Mouse (Mus musculus) hindbrain, embryonic 16.5 days (tissue): ENCODE measurements around the gene Adam4. TPM values are rescaled to one million over a fixed set of nuclear protein-coding genes. Genes with fewer than 3 reads are reported as not detected.
"Not testable (repeated sequence)": the region's sequence is repeated elsewhere in the genome, so short reads cannot be mapped to it uniquely, and the experiment has no call there.

Source experiments
- ATAC-seq: fragments of 200-750 bp; cut with Nextera tagmentation; 2 replicates; pipeline ENCODE4 v1.8.0; 2017; ENCODE audit warnings: moderate TSS enrichment, moderate library complexity
- H3K27ac ChIP-seq: fragments of 300-500 bp; sonication (generic); 2 replicates; pipeline ENCODE4 v1.5.1; 2014; ENCODE audit warnings: low read depth, mild to moderate bottlenecking, control low read depth, low read length, moderate library complexity
- H3K27me3 ChIP-seq: fragments of 300-500 bp; sonication (generic); replicated peaks from 2 replicates; pipeline ENCODE4 v1.6.1; 2014; ENCODE audit warnings: low read length; ENCODE audit not compliant: control insufficient read depth, insufficient read depth
- H3K36me3 ChIP-seq: fragments of 300-500 bp; sonication (generic); 2 replicates; pipeline ENCODE4 v1.6.1; 2014; ENCODE audit warnings: mild to moderate bottlenecking, low read length, moderate library complexity, mixed read lengths; ENCODE audit not compliant: control insufficient read depth, insufficient read depth
- H3K4me1 ChIP-seq: fragments of 300-500 bp; sonication (generic); 2 replicates; pipeline ENCODE4 v1.6.1; 2014; ENCODE audit warnings: low read depth, low read length; ENCODE audit not compliant: control insufficient read depth, insufficient read depth
- H3K4me2 ChIP-seq: fragments of 300-500 bp; sonication (generic); 2 replicates; pipeline ENCODE4 v1.6.1; 2014; ENCODE audit warnings: mild to moderate bottlenecking, low read length, control low read depth, moderate library complexity
- H3K4me3 ChIP-seq: fragments of 300-500 bp; sonication (generic); 2 replicates; pipeline ENCODE4 v1.5.1; 2014; ENCODE audit warnings: mild to moderate bottlenecking, low read length, control low read depth, moderate library complexity
- H3K9ac ChIP-seq: fragments of 300-500 bp; sonication (generic); 2 replicates; pipeline ENCODE4 v1.6.1; 2014; ENCODE audit warnings: low read depth, mild to moderate bottlenecking, control low read depth, low read length, moderate library complexity
- H3K9me3 ChIP-seq: fragments of 300-500 bp; sonication (generic); 2 replicates; pipeline ENCODE4 v1.6.1; 2014; ENCODE audit warnings: mild to moderate bottlenecking, low read length, moderate library complexity; ENCODE audit not compliant: control insufficient read depth
- WGBS: fragments of 180-500 bp; shearing (Covaris S2); extraction: QIAGEN DNeasy Blood & Tissue Kit; methylation state at CpG from one replicate; pipeline ENCODE4 v1.1.7; 2014; 5-methylcytosine and 5-hydroxymethylcytosine counted together
- polyA plus RNA-seq: library from polyadenylated mRNA; unstranded; fragments of >200 nt; fragmentation: Nextera tagmentation; extraction: Ambion mirVana; gene quantifications from 2 replicates; pipeline ENCODE4 v1.2.1, GENCODE M21; 2015

Adam4 gene
- 0.32 and 0.46 TPM in 2 replicates for polyA plus RNA-seq

DNA sequence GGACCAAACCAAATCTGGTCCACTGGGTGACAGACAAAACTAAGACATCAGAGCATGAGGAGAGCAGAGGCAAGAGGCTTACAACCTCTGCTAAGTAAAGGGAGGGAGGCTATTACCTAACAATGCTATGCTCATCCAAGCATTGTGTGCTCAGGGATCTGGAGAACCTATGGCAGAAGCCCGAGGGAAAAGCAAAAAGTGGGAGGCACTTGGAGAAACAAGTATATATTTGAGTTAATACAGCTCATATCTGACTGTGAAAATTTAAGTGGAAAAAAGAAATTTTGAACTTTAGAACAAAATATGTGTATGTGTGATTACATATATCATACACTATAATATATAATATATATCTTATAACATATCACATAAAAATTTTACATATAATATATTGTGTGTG is at the start of gene Adam4:
Gene Adam4 (minus strand): TSS at position 101 of the 400 bp plus-strand sequence.
- H3K9ac ChIP-seq: no peak within 1 kb of the TSS
- WGBS: 97% methylated on average over 1 of the region's 1 CpGs
- H3K4me1 ChIP-seq: no peaks in the 10 kb centered on the region
- no peak within 1 kb of the TSS for H3K27ac ChIP-seq
- peaks cover 20% of the 10 kb centered on the region for H3K9me3 ChIP-seq
- H3K4me2 ChIP-seq: no peak within 1 kb of the TSS
- H3K36me3 ChIP-seq: peaks cover 3% of the 10 kb centered on the region; the same call in 1 of the 2 replicates
- H3K4me3 ChIP-seq: no peak within 1 kb of the TSS
- ATAC-seq: no peak
- H3K27me3 ChIP-seq: no peaks in the 10 kb centered on the region

DNA sequence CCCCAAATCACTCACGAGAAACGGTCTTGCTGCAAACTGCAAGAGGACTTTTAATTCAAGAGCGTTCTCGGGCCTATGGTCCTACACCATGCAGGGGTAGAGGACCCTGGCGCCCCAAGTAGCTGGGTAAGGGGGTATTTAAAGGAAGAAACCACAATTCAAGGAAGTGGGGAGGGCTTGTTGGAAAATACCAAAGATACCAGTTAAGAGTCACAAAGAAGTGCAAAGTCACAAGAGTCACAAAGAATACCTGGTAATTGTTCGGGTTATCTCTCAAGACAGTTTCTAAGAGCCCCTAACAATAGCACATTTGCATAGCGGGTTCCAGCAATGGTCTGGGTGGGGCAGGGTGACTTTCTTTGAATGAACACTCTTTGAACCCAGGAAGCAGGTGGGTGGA is 37.3 kb upstream of the Adam4 start:
- not testable (repeated sequence) for H3K9me3 ChIP-seq, ATAC-seq
- WGBS: 95% methylated on average over 7 of the region's 7 CpGs

DNA sequence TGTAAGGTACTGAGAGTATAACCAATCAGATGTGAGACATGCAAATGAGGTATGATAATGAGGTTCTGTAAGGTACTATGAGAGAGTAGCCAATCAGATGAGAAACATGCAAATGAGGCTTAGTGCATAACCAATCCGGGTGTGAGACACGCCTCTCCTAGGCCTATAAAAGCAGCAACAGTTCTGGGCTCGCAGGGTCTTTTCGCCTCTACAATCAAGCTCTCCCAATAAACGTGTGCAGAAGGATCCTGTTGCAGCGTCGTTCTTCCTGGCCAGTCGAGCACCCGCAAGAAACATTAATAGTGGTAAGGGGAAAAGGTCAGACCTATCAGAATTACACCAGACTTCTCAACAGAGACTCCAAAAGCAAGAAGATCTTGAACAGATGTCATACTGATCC is 17.2 kb upstream of the Adam4 start:
- not testable (repeated sequence) for ATAC-seq, H3K4me3 ChIP-seq, H3K9me3 ChIP-seq, H3K4me2 ChIP-seq, H3K4me1 ChIP-seq, H3K27me3 ChIP-seq, H3K27ac ChIP-seq, H3K36me3 ChIP-seq, H3K9ac ChIP-seq
- WGBS: 97% methylated on average over 9 of the region's 9 CpGs

More for the DNA sequence above, 37.3 kb upstream of the Adam4 start:
- not testable (repeated sequence) for H3K4me3 ChIP-seq, H3K4me2 ChIP-seq, H3K27me3 ChIP-seq, H3K36me3 ChIP-seq, H3K9ac ChIP-seq, H3K27ac ChIP-seq, H3K4me1 ChIP-seq

DNA sequence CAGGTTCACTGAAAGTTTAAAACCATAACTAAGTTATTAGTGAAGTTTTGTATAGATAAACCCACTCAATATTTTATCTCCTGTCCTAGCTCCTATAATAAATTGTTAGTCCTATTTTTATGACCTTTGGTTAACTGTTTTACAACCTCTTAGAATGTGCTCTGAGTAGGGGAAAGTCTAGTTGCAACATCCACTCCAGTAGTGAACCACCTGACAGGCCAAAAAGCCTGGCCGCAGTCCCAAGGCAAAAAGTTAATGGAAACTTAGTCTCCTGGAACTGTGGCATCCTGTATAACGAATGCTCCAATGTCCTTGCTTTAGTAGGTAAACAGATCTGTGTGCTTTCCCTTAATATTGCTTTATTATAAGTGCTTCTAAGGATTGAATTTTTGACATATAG is 13.0 kb upstream of the Adam4 start:
- not testable (repeated sequence) for H3K36me3 ChIP-seq, H3K27ac ChIP-seq, H3K4me2 ChIP-seq, ATAC-seq, H3K4me1 ChIP-seq, H3K27me3 ChIP-seq, H3K4me3 ChIP-seq, H3K9me3 ChIP-seq, H3K9ac ChIP-seq
- WGBS: 98% methylated on average over 2 of the region's 2 CpGs

DNA sequence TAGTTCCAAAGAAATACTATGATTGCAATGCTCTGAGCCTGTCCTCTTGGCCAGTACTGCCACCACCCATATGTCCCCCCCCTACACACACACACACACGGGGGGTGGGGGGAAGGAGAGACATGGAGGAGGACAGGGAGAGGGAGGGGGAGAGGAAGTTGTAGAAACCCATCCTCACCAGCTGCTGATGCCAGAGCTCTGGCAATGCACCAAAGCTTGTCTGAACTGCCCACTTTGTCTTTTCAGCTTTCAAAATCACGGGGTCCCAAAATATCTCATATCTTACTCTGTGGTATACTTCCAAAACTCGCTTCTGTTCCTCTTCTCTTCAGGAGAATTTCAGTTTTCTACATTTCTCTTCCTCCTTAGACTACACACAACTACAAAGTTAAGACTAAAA is 8.5 kb downstream of the Adam4 start:
- Histone ChIP-seq H3K4me3 (no peak overlapping the region), H3K9ac (no peak overlapping the region), H3K27me3 (no peaks in the 10 kb centered on the region), H3K4me1 (no peaks in the 10 kb centered on the region), H3K27ac (no peak overlapping the region), H3K4me2 (no peak overlapping the region), H3K9me3 (no peaks in the 10 kb centered on the region), H3K36me3 (no peaks in the 10 kb centered on the region)
- ATAC-seq: no peak
- WGBS: 92% methylated on average over 3 of the region's 3 CpGs

DNA sequence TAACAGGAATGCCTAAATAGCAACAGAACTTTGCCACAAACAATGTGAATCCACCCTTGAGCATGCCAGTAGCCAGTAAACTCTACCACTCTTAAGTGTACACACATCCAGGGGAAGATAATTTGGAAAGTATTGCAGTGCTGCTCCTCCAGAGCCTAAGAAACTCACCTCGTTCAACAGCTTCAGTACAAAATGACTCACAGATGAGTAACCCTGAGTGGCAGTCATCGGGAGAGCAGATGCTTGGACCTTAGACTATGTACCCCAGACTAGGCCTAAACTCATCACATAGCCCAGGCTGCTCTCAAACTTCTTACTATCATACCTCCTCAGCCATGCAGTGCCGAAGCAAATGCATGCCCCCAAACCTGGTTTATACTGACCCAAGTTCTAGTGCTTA is 12.8 kb downstream of the Adam4 start:
- no peak overlapping the region for H3K27ac ChIP-seq
- no peaks in the 10 kb centered on the region for H3K4me1 ChIP-seq
- no peaks in the 10 kb centered on the region for H3K27me3 ChIP-seq
- H3K36me3 ChIP-seq: no peaks in the 10 kb centered on the region
- 93% methylated on average over 3 of the region's 3 CpGs for WGBS
- H3K4me2 ChIP-seq: no peak overlapping the region
- H3K4me3 ChIP-seq: no peak overlapping the region
- no peak for ATAC-seq
- no peak overlapping the region for H3K9ac ChIP-seq
- no peaks in the 10 kb centered on the region for H3K9me3 ChIP-seq

DNA sequence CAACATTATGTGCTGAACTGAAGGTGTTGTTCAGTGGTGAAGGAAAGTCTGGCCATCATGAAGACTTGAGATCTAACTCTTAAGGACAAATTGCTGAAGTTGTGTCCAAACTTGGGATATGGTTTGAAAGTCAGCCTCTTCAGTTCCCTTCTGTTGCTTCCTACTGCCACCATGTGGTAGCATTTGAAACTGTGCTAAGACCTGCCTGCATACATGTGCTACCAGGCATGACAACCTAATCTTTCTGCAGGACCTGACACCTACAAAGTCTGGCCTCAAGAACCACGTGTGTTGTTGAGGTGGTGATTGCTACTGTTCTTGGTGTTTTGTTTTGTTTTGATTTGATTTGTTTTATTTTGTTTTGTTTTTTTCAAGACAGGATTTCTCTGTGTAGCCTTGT is 19.6 kb downstream of the Adam4 start:
- Histone ChIP-seq H3K4me3 (no peak overlapping the region), H3K36me3 (no peaks in the 10 kb centered on the region), H3K9me3 (no peaks in the 10 kb centered on the region), H3K9ac (no peak overlapping the region), H3K4me2 (no peak overlapping the region), H3K27ac (no peak overlapping the region), H3K4me1 (no peaks in the 10 kb centered on the region), H3K27me3 (no peaks in the 10 kb centered on the region)
- WGBS: 19% methylated on average over 1 of the region's 1 CpGs
- ATAC-seq: peak; percentile 56; the same call in 1 of the 2 replicates

DNA sequence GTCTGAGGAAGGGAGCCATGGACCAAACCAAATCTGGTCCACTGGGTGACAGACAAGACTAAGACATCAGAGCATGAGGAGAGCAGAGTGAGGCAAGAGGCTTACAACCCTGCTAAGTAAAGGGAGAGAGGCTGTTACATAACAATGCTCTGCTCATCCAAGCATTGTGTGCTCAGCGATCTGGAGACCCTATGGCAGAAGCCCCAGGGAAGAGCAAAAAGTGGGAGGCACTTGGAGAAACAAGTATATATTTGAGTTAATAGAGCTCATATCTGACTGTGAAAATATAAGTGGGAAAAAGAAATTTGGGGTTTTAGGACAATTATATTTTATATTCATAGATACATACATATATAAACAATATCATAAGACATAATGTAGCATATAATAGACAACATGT is 42.4 kb downstream of the Adam4 start, which contains the start of gene Gm4787:
Gene Gm4787 (minus strand): TSS at position 101 of the 400 bp plus-strand sequence.
- H3K27ac ChIP-seq, H3K9ac ChIP-seq, H3K4me3 ChIP-seq, ATAC-seq, H3K4me1 ChIP-seq, H3K36me3 ChIP-seq, H3K9me3 ChIP-seq, H3K4me2 ChIP-seq, H3K27me3 ChIP-seq: not testable (repeated sequence)
- WGBS: 59% methylated on average over 1 of the region's 1 CpGs
